Mouse (Mus musculus) testis, postnatal 14 days (tissue): Measurements from ENCODE around the gene Dnajb5.
A peak's percentile ranks its signal among the peaks of the same experiment; 100 is the strongest.

ENCODE experiments used
- DNase-seq: peaks from one replicate; pipeline ENCODE4 v3.0.0; 2021; ENCODE audit warnings: low spot score

Gene Dnajb5

GRCm38 (mm10) chr4:42949676-42950051 is at the start of gene Dnajb5:
Gene Dnajb5, plus strand, starts transcription at chr4:42949814.
- peak; percentile 93 for DNase-seq

- DNase-seq: no peak
These were observed 48.7 kb upstream of the Dnajb5 start for GRCm38 (mm10) chr4:42900878-42901277.

GRCm38 (mm10) chr4:42902174-42902573 is 47.4 kb upstream of the Dnajb5 start:
- DNase-seq: peak; percentile 16

DNA sequence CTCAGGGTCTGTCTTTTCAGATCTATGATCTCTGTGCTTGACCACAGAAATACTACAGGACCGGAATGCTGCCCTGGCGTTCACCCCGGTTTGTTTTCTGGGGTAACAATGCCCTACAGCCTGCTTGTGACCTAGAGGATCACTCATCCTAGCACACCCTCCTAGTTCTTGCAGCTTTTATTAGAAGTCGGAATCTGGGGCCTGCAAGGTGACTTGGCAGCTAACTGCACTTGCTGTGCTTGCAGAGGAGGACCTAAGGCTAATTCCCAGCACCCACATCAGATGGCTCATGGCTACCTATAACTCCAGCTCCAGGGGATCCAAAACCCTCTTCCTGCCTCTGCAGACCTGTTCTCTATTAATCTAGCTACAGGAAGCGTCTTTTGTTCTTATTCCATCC is 46.9 kb upstream of the Dnajb5 start:
- no peak for DNase-seq

- no peak for DNase-seq
These were observed 45.7 kb upstream of the Dnajb5 start for GRCm38 (mm10) chr4:42903942-42904341.

GRCm38 (mm10) chr4:42904523-42904922 is 45.1 kb upstream of the Dnajb5 start:
- DNase-seq: no peak

GRCm38 (mm10) chr4:42904966-42905365 is 44.6 kb upstream of the Dnajb5 start:
- no peak for DNase-seq

- no peak for DNase-seq
These were observed 36.2 kb upstream of the Dnajb5 start for GRCm38 (mm10) chr4:42913391-42913790.

GRCm38 (mm10) chr4:42915311-42915710 is 34.3 kb upstream of the Dnajb5 start:
- DNase-seq: no peak

DNA sequence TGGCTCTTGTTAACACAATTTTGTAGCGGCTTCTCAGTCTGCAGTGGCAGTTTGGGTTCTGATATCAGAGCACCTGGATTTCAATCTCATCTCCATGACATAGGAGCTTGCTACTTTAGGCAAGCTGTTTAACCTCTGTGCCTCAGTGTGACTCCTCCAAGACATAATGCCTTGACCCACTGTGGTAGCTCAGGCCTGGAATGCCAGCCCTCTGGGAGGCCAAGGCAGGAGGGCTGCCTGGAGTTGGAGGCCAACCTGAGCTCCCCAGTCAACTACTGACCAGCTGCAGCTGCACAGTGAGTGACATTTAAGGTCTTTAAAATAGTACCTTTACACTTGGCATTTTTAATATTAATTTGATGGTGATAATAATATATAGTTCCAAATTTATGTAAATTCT is 33.6 kb upstream of the Dnajb5 start:
- DNase-seq: no peak

DNA sequence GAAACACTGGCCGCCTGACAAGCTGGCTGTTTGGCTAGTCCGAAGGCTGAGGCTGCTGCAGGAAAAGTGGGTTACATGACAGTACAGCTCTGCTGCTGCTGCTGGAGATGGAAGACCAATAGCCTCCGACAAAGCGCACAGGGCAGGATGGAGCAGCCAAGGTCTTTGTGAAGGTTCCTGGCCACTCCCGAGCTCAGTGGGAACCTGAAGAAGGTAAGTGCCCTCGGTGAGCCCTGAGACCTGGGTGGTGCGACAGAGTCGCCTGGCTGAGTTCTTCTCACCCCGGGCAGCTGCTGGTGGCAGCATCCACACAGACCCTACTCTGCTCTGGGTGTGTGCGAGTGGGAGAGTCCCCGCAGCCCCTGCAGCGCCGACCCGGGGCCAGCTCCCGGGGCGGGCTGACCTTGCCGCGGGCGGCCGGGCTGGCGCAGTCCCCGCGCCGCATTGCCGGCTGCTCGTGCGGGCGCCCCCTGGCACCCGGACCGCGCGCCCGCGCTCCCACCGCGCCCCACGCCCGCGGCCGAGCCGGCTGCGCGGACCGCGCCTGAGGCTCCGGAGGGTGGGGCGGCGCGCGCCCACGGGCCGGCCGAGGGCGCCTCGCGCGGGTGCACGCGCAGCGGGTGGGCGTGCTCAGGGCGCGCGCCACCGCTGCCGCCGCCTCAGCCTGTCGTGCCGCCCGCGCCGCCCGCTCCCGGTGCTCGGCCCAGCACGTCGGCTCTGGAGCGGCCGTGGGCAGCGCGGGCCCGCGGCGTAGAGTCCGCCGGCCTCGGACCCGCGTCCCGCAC is 32.8 kb upstream of the Dnajb5 start, which contains the start of gene Phf24:
Gene Phf24 (plus strand): TSS at position 44 of the 785 bp plus-strand sequence.
- DNase-seq: peak; percentile 18

GRCm38 (mm10) chr4:42917402-42917774 is 32.2 kb upstream of the Dnajb5 start:
- peak; percentile 25 for DNase-seq

DNA sequence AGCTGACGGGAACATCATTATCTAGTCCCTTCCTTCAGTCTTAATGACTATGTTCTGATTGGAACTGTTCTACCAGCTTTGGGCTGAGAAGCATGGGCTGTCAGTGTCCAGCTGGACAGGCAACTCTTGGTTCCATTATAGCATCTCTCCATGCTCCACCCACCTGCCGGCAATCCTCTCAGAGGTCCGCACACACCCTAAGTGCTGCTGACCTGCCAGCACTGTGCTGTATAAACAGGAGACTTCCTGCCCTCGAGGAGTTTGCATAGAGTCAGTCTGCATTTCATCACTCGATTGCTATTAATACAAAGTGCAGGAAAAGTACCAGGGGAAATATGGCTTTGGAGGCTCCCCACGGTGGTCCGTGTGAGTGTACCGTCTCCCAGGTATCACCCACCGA is 28.9 kb upstream of the Dnajb5 start:
- no peak for DNase-seq

GRCm38 (mm10) chr4:42921536-42921935 is 28.1 kb upstream of the Dnajb5 start:
- no peak for DNase-seq

- DNase-seq: no peak
These were observed 27.6 kb upstream of the Dnajb5 start for GRCm38 (mm10) chr4:42922056-42922455.

GRCm38 (mm10) chr4:42922461-42922860 is 27.2 kb upstream of the Dnajb5 start:
- no peak for DNase-seq

- no peak for DNase-seq
These were observed 25.4 kb upstream of the Dnajb5 start for GRCm38 (mm10) chr4:42924095-42924710.

DNA sequence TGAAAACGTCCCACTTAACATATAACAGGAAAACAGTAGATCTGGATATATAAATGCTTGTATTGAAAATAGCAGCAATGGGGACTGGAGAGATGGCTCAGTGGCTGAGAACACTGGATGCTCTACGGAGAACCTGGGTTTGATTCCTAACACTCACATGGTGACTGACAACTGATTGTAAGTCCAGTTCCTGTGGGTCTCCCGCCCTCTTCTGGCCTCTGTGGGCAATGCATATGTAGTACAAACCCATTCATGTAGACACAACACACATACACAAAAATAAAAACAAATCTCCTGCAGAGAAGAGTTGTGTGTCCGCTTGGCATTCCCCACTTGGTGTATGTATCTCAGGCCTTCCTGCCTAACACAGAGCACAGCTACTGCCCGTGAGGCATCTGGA is 21.4 kb upstream of the Dnajb5 start:
- no peak for DNase-seq

GRCm38 (mm10) chr4:42928952-42929351 is 20.7 kb upstream of the Dnajb5 start:
- no peak for DNase-seq

DNA sequence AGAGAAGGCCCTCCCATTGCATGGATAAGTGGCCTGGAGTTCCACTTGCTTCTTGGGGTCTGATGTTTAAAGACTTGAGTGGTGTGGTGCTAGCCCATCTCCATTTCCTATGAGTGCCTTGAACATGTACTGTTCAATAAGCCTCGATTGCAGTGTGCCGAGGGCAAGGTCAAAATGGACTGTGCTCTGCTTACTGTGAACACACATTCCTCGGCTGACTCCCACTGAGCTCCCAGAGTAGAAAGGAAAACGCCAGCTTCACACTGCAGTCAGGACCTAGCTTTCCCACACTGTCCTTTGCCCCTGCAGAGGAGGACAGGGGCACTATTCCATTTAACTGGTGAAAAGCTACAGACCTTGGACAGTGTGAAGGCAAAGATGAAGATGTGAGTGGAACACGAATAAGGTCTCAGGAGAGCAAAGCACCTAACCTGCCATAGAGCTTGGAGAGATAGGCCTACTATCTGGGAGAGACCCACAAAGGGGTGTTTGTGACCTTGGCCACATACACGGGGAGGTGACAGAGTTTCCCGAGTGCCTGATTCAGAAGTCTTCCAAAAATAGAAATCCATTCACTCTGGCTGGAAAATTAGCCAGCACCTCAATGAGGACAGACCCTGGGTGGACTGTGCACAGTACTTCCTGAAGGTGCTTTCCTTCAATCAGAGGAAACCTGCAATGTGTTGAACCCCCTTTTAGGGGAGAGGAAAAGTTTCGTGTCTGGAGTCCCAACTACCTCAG is 17.2 kb upstream of the Dnajb5 start:
- DNase-seq: no peak

GRCm38 (mm10) chr4:42933630-42934029 is 16.0 kb upstream of the Dnajb5 start:
- peak; percentile 49 for DNase-seq

DNA sequence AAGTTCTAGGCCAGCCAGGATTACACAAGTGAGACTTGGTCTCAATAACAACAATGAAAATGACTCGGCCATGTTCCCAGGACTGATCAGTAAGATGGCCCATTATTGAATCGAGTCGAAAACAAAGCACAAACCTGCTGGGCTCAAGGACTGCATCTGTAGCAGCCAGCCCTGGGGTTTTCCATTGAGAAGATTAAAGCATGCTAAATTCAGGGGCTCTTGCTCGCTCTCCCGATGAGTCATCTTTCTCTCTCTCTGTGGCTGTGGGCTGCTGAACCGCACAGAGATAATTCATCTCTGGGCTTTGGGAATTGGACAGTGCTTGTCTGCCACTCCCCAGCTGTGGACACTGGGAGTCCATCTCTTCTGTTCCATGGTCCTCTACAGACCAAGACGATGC is 8.2 kb upstream of the Dnajb5 start:
- no peak for DNase-seq

- DNase-seq: no peak
These were observed 6.3 kb upstream of the Dnajb5 start for GRCm38 (mm10) chr4:42943341-42943740.
